Mouse (Mus musculus): ENCODE data around the gene Rtl8b. TPM values are rescaled to one million over a fixed set of nuclear protein-coding genes. Genes with fewer than 3 reads are reported as not detected.
"Not testable (repeated sequence)": the region's sequence is repeated elsewhere in the genome, so short reads cannot be mapped to it uniquely, and the experiment has no call there.

Gene Rtl8b
- polyA plus RNA-seq, 1 experiment from 2014 or later = 65.5 TPM

- not testable (repeated sequence) for H3K27me3 ChIP-seq; H3K4me1 ChIP-seq; H3K36me3 ChIP-seq; H3K9me3 ChIP-seq (replicated peaks); H3K9ac ChIP-seq; H3K27ac ChIP-seq
- H3K4me3 ChIP-seq (replicated peaks) = peak overlapping the region; percentile 39
- peak overlapping the region; percentile 37 for H3K4me2 ChIP-seq
- WGBS = no CpG with 5 or more reads among the region's 36 CpGs
- peak; percentile 61 for ATAC-seq (replicated peaks; ENCODE audit: low FRiP score)
Measured at GRCm38 (mm10) chrX:53669557-53670270, 494 bp downstream of the Rtl8b start.

- H3K27ac ChIP-seq; H3K4me1 ChIP-seq; H3K27me3 ChIP-seq; H3K9ac ChIP-seq; ATAC-seq (replicated peaks; ENCODE audit: low FRiP score); H3K9me3 ChIP-seq (replicated peaks); H3K4me3 ChIP-seq (replicated peaks); H3K4me2 ChIP-seq; H3K36me3 ChIP-seq: not testable (repeated sequence)
- WGBS = 58% methylated on average over 4 of the region's 4 CpGs
Measured at GRCm38 (mm10) chrX:53652917-53653316, 17.3 kb downstream of the Rtl8b start.

DNA sequence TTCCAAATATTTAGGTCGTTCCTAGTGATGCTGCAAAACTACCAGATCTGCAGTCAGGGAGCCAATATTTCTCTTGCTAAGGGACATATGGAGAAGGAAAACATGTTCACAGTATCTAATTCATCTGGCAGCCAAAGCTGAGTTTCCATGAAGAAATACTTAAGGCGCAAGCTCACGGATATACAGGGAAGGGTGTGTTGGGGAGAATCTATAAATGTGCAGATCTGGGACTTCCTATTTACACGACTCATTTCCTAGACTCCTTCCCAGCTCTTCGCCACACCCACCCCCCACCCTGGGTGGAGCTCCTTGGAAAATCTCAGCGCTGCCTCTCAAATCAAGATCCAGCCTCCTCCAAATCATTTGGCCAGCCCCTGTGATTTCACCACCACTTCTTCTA, 24.3 kb downstream of the Rtl8b start:
- H3K4me2 ChIP-seq = no peak overlapping the region
- no peaks in the 10 kb centered on the region for H3K36me3 ChIP-seq
- ATAC-seq (replicated peaks; ENCODE audit: low FRiP score) = no peak
- WGBS = 74% methylated on average over 6 of the region's 6 CpGs
- no peak overlapping the region for H3K27ac ChIP-seq
- no peaks in the 10 kb centered on the region for H3K27me3 ChIP-seq
- H3K9ac ChIP-seq = no peak overlapping the region
- H3K9me3 ChIP-seq (replicated peaks) = no peaks in the 10 kb centered on the region
- H3K4me1 ChIP-seq = no peaks in the 10 kb centered on the region
- no peak overlapping the region for H3K4me3 ChIP-seq (replicated peaks)

GRCm38 (mm10) chrX:53642980-53643961, 26.9 kb downstream of the Rtl8b start, which contains the start of gene Rtl8a:
Rtl8a (minus strand) TSS chrX:53643682.
- H3K4me2 ChIP-seq = peak within 1 kb of the TSS; percentile 51
- not testable (repeated sequence) for H3K9me3 ChIP-seq (replicated peaks); H3K4me1 ChIP-seq; H3K36me3 ChIP-seq; H3K9ac ChIP-seq; H3K27me3 ChIP-seq
- WGBS = 15% methylated on average over 13 of the region's 50 CpGs
- peak within 1 kb of the TSS; percentile 38 for H3K4me3 ChIP-seq (replicated peaks)
- peak within 1 kb of the TSS; percentile 62; the same call in 1 of the 2 replicates for H3K27ac ChIP-seq
- peak; percentile 95 for ATAC-seq (replicated peaks; ENCODE audit: low FRiP score)

GRCm38 (mm10) chrX:53642604-53642979, 27.6 kb downstream of the Rtl8b start:
- H3K27ac ChIP-seq; H3K36me3 ChIP-seq; H3K9ac ChIP-seq; H3K9me3 ChIP-seq (replicated peaks); H3K4me1 ChIP-seq; ATAC-seq (replicated peaks; ENCODE audit: low FRiP score); H3K27me3 ChIP-seq: not testable (repeated sequence)
- peak overlapping the region; percentile 41 for H3K4me2 ChIP-seq
- H3K4me3 ChIP-seq (replicated peaks) = peak overlapping the region; percentile 27
- WGBS = 53% methylated on average over 4 of the region's 4 CpGs

- WGBS = 67% methylated on average over 3 of the region's 3 CpGs
- H3K9me3 ChIP-seq (replicated peaks); H3K36me3 ChIP-seq; H3K4me1 ChIP-seq; ATAC-seq (replicated peaks; ENCODE audit: low FRiP score); H3K27me3 ChIP-seq; H3K9ac ChIP-seq; H3K4me3 ChIP-seq (replicated peaks); H3K27ac ChIP-seq; H3K4me2 ChIP-seq: not testable (repeated sequence)
Measured at GRCm38 (mm10) chrX:53638107-53638506, 32.1 kb downstream of the Rtl8b start.

Other genes with a start within 250 kb of the Rtl8b start
- gene Etd, start 235.5 kb downstream of the Rtl8b start, polyA plus RNA-seq (2015; fragmentation: Nextera tagmentation; extraction: Ambion mirVana) = not detected in 2 replicates
- gene Rtl8c, start 62.4 kb downstream of the Rtl8b start, polyA plus RNA-seq (2015; fragmentation: Nextera tagmentation; extraction: Ambion mirVana) = 63.5 and 71.0 TPM in 2 replicates
- not detected in 2 replicates for gene Gm14597, start 61.4 kb downstream of the Rtl8b start, polyA plus RNA-seq (2015; fragmentation: Nextera tagmentation; extraction: Ambion mirVana)
- 69.1 and 76.4 TPM in 2 replicates for gene Rtl8a, start 26.7 kb downstream of the Rtl8b start, polyA plus RNA-seq (2015; fragmentation: Nextera tagmentation; extraction: Ambion mirVana)
- 0.71 and 1.4 TPM in 2 replicates for gene 4930502E18Rik, start 54.4 kb upstream of the Rtl8b start, polyA plus RNA-seq (2015; fragmentation: Nextera tagmentation; extraction: Ambion mirVana)
- not detected in 2 replicates for gene 1700013H16Rik, start 87.4 kb upstream of the Rtl8b start, polyA plus RNA-seq (2015; fragmentation: Nextera tagmentation; extraction: Ambion mirVana)
- gene Zfp36l3, start 106.0 kb upstream of the Rtl8b start, polyA plus RNA-seq (2015; fragmentation: Nextera tagmentation; extraction: Ambion mirVana) = 0.06 TPM in 1 of 2 replicates, not detected in the other
- gene Xlr, start 127.3 kb upstream of the Rtl8b start, polyA plus RNA-seq (2015; fragmentation: Nextera tagmentation; extraction: Ambion mirVana) = 0.61 and 0.75 TPM in 2 replicates

All from kidney, embryonic 15.5 days (tissue).